Comparison of ENCODE assay signal across 8 mouse cellular contexts in the genomic region with DNA sequence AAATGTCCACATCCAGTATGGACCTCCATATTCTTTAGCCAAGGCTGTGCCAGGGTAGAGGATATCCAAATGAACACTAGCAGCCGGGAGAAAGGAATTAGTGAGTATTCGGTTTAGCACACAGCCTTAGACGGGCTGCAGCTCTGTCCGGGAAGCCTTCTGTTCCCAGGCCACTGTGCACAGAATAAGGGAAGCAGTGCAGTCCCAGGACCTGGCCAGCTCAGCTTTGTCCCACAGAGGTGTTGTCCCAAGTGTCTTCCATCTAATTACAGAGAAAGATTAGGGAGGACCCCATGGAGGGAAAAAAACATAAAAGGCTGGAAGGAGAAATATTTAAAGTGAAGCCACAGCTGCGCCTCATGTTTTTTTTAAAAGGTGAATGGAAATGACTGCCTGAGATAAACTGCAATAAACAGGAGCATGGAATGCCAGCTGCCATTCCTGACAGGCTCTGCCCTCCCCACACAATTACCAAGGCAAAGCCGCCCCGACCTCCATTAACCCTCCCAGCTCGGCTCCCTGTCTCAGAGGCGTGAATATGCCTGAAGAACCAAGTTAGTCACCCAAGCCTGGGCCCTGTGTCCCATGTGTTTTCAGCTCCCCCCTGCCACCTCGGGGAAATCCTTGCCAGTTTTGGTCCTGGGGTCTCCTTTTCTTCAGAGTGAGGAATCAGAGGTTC.
A peak's percentile ranks its signal among the peaks of the same experiment; 100 is the strongest.
DNase-seq lines count a peak whose midpoint lies in the region; ATAC-seq lines count a peak whose summit lies in the region.
"Had no signal": no experiment of that assay in that cellular context is flagged by ENCODE, and none has a peak within 500 bp of the region (broad histone marks: within the 10 kb centered on the region; RNA-seq: fewer than 3 reads in every experiment).

No protein-coding gene starts in this region.

- peaks cover 65% of the 10 kb centered on the region for H3K4me1 ChIP-seq in kidney, embryonic 15.5 days
- peaks cover 69% of the 10 kb centered on the region for H3K4me1 ChIP-seq in forebrain, embryonic 12.5 days
- H3K4me1 ChIP-seq in hindbrain, embryonic 13.5 days (replicated peaks): peaks cover 82% of the 10 kb centered on the region
- peaks cover 62% of the 10 kb centered on the region for H3K4me1 ChIP-seq in neural tube, embryonic 12.5 days

- peak overlapping the region; percentile 28; the same call in 1 of the 2 replicates for H3K27ac ChIP-seq in kidney, embryonic 15.5 days
- peak overlapping the region; percentile 83 for H3K27ac ChIP-seq in forebrain, embryonic 12.5 days
- H3K27ac ChIP-seq in hindbrain, embryonic 13.5 days: peak overlapping the region; percentile 78
- peak overlapping the region; percentile 47 for H3K27ac ChIP-seq in neural tube, embryonic 12.5 days
- H3K27ac ChIP-seq: liver, embryonic 13.5 days had no signal

- DNase-seq in kidney, adult 18-20 months: no peak
- DNase-seq in urinary bladder, postnatal 4 days (ENCODE audit: low spot score in 2 of 2): no peak
- DNase-seq in spleen, postnatal 14 days (ENCODE audit: low spot score in 2 of 2): no peak
- DNase-seq: liver, embryonic 13.5 days had no signal

- no peaks in the 10 kb centered on the region for H3K9me3 ChIP-seq in kidney, embryonic 15.5 days (replicated peaks)
- H3K9me3 ChIP-seq in forebrain, embryonic 12.5 days: no peaks in the 10 kb centered on the region
- H3K9me3 ChIP-seq in hindbrain, embryonic 13.5 days: no peaks in the 10 kb centered on the region
- H3K9me3 ChIP-seq in neural tube, embryonic 12.5 days: no peaks in the 10 kb centered on the region
- H3K9me3 ChIP-seq: liver, embryonic 13.5 days had no signal

- no peaks in the 10 kb centered on the region for H3K36me3 ChIP-seq in kidney, embryonic 15.5 days
- no peaks in the 10 kb centered on the region for H3K36me3 ChIP-seq in forebrain, embryonic 12.5 days (replicated peaks)
- H3K36me3 ChIP-seq in hindbrain, embryonic 13.5 days: no peaks in the 10 kb centered on the region
- H3K36me3 ChIP-seq in neural tube, embryonic 12.5 days: no peaks in the 10 kb centered on the region
- H3K36me3 ChIP-seq: liver, embryonic 13.5 days had no signal

- peak; percentile 57 for ATAC-seq in kidney, embryonic 15.5 days (replicated peaks; ENCODE audit: low FRiP score)
- peak; percentile 67 for ATAC-seq in forebrain, embryonic 12.5 days (ENCODE audit: low FRiP score)
- ATAC-seq in hindbrain, embryonic 13.5 days (ENCODE audit: low FRiP score): 0 out of 2 replicates have a peak, but pooled peaks have one; percentile 33
- ATAC-seq in neural tube, embryonic 12.5 days (ENCODE audit: low FRiP score, low read depth): peak; percentile 54

- H3K9ac ChIP-seq in kidney, embryonic 15.5 days: no peak overlapping the region
- no peak overlapping the region for H3K9ac ChIP-seq in forebrain, embryonic 12.5 days
- H3K9ac ChIP-seq in hindbrain, embryonic 13.5 days: no peak overlapping the region; the same call in 1 of the 2 replicates
- H3K9ac ChIP-seq in neural tube, embryonic 12.5 days: no peak overlapping the region
- H3K9ac ChIP-seq: liver, embryonic 13.5 days had no signal

- WGBS in kidney, embryonic 15.5 days: 50% methylated on average over 10 of the region's 10 CpGs
- 37% methylated on average over 10 of the region's 10 CpGs for whole genome bisulfite sequencing in forebrain, embryonic 12.5 days
- WGBS in hindbrain, embryonic 13.5 days: 27% methylated on average over 10 of the region's 10 CpGs
- WGBS in neural tube, embryonic 12.5 days: 30% methylated on average over 10 of the region's 10 CpGs

- no peak overlapping the region for H3K4me2 ChIP-seq in kidney, embryonic 15.5 days
- no peak overlapping the region for H3K4me2 ChIP-seq in forebrain, embryonic 12.5 days
- H3K4me2 ChIP-seq in hindbrain, embryonic 13.5 days: no peak overlapping the region
- no peak overlapping the region for H3K4me2 ChIP-seq in neural tube, embryonic 12.5 days (replicated peaks)
- H3K4me2 ChIP-seq: liver, embryonic 13.5 days had no signal

- H3K27me3 ChIP-seq in kidney, embryonic 15.5 days: no peaks in the 10 kb centered on the region
- H3K27me3 ChIP-seq in forebrain, embryonic 12.5 days: no peaks in the 10 kb centered on the region
- H3K27me3 ChIP-seq in hindbrain, embryonic 13.5 days: no peaks in the 10 kb centered on the region
- no peaks in the 10 kb centered on the region for H3K27me3 ChIP-seq in neural tube, embryonic 12.5 days (replicated peaks)
- H3K27me3 ChIP-seq: liver, embryonic 13.5 days had no signal

- H3K4me3 ChIP-seq in kidney, embryonic 15.5 days (replicated peaks): no peak overlapping the region
- no peak overlapping the region for H3K4me3 ChIP-seq in forebrain, embryonic 12.5 days (replicated peaks)
- no peak overlapping the region for H3K4me3 ChIP-seq in hindbrain, embryonic 13.5 days
- no peak overlapping the region for H3K4me3 ChIP-seq in neural tube, embryonic 12.5 days
- H3K4me3 ChIP-seq: liver, embryonic 13.5 days had no signal

Comparison
In these comparisons a context has a peak if more than half of its experiments do, and no peak if none do; other contexts are left out.
1. H3K27ac ChIP-seq: peak in every context shown above with its lines; median percentile 83 in forebrain, embryonic 12.5 days; 78 in hindbrain, embryonic 13.5 days; 47 in neural tube, embryonic 12.5 days; 28 in kidney, embryonic 15.5 days.